Mouse (Mus musculus) embryonic stem cell, embryonic (primary cell): ENCODE data around the gene Spaca9.

Source experiments
- CTCF ChIA-PET, 4 experiments: fragments of 300-600 bp in 2 of 4; fragments of 350-600 bp in 2 of 4; sonication (Branson Sonifier 250); formaldehyde crosslinking; loops; one replicate each; lab custom pipeline; 2022; ENCODE audit warnings: inconsistent platforms in 2 of 4; lab: Charles Lee
- POLR2A ChIA-PET, 4 experiments: fragments of 300-600 bp in 2 of 4; fragments of 350-600 bp in 2 of 4; sonication (Branson Sonifier 250); formaldehyde crosslinking; loops; one replicate each; lab custom pipeline; 2022; ENCODE audit warnings: antibody characterized with exemption in 4 of 4, inconsistent platforms in 1 of 4; lab: Charles Lee

Spaca9 gene

DNA sequence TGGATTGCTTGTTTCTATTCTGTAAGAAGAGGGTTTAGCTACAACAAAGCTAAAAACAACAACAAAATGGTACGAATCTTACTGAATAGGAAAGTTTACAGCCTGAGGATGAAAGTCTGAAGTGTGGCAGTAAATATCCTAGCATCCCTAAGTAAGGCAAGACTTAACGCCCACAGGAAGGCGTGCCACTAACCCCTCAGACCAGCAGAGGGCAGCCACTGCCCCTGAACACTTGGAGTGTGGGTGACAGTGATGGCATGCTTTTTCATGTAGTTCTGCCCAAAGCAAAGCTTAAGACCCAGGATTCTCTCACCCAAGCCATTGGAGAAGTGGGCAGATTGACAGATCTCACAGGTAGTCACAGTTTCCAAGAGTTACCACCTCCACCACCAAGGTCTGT, 11.1 kb downstream of the Spaca9 start:
- CTCF ChIA-PET = interaction anchor here (0.6 to 1.9 kb wide), 12 partner anchors 10 to 371 kb away, joined by 3 to 11 read pairs (median 4); partner anchors contain the start of genes Ak8 (in 1 of the 4) and Spaca9 (in 1 of the 4)
- POLR2A ChIA-PET = interaction anchor here in 2 of 4 experiments (0.7 to 2.4 kb wide), 8 partner anchors 8 to 1233 kb away, joined by 3 to 7 read pairs (median 4); partner anchors contain the start of genes Ak8 (in 2 of the 2), Spaca9 (in 2 of the 2) and Tsc1 (in 1 of the 2)

DNA sequence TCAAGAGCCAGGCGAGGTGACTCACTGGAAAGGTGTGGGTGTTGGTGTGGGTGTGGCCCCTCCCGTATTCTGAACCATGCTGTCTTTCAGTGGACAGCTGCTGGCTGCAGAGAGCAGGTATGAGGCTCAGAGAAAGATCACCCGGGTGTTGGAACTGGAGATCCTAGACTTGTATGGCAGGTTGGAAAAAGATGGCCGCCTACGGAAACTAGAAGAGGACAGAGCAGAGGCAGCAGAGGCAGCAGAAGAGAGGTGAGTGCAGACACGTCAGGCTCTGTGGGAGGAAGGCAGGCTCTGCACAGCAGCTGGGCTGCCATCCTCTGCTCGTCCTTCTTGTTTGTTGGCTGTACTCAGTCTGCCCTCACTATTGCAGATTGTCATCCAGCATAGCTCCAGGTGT, 13.6 kb downstream of the Spaca9 start:
- CTCF ChIA-PET = no interaction called here

DNA sequence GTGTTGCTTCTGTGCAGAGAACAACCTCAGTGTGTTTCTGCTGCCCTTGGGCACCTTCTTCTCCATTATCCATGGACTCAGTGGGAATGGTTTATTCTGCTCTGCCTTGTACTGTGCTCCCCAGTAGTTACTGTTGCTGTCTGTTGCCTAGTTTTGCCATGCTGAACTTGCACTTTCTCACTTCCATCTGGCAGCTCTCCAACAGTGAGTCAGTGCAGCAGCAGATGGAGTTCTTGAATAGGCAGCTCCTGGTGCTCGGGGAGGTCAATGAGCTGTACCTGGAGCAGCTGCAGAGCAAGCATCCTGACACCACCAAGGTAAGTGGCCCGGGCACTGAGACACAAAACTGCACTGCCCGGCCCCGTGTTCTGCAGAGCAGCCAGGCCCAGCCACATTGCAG, 17.8 kb downstream of the Spaca9 start:
- POLR2A ChIA-PET = interaction anchor here in 2 of 4 experiments (0.9 to 1.8 kb wide), 3 partner anchors 15 to 42 kb away, joined by 3 to 5 read pairs (median 4); partner anchors contain the start of gene Tsc1 (in 1 of the 2)
- CTCF ChIA-PET = no interaction called here

More for the DNA sequence above, 13.6 kb downstream of the Spaca9 start:
- POLR2A ChIA-PET = interaction anchor here in 2 of 4 experiments (0.9 to 3.1 kb wide), 3 partner anchors 9 to 45 kb away, joined by 3 to 7 read pairs (median 3); partner anchors contain the start of gene Tsc1 (in 1 of the 2)

DNA sequence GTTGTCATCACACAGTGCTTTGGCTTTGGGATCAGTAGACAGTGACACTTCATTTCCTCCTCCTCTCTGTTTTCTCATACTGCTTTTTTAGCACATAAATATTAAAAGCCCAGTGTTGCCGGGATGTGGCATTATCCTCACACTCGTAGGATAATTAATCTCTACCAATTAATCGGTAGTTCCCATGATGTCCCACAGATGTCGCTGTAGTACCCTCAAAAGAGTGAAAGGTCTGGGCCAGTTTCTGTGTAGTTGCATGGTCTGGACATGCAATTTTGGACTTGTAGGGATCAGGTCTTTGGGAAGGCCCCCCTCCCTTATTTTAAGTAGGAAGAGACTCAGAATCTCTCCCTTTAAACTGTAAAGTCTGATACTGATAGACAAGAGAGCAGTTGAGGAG, 18.8 kb downstream of the Spaca9 start:
- POLR2A ChIA-PET = interaction anchor here in 1 of 4 experiments (1.5 to 1.8 kb wide), 2 partner anchors 40 to 159 kb away, joined by 3 to 5 read pairs; partner anchors contain the start of genes Ddx31, Gtf3c4 and Tsc1
- CTCF ChIA-PET = interaction anchor here in 1 of 4 experiments (1.0 kb wide), 1 partner anchor 71 kb away, joined by 3 read pairs; no protein-coding TSS in a partner anchor

DNA sequence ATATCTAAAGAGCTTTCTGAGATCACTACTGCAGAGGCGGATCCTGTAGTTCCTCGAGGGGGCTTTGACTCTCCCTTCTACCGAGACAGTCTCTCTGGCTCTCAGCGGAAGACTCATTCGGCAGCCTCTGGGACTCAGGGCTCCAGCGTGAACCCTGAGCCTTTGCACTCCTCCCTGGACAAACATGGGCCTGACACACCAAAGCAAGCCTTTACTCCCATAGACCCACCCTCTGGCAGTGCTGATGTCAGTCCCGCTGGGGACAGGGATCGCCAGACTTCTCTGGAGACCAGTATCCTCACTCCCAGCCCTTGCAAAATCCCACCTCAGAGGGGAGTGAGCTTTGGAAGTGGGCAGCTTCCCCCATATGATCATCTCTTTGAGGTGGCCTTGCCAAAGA, 23.5 kb downstream of the Spaca9 start:
- POLR2A ChIA-PET = interaction anchor here in 2 of 4 experiments (1.1 to 2.1 kb wide), 3 partner anchors 9 to 12 kb away, joined by 3 to 6 read pairs (median 3); no protein-coding TSS in a partner anchor
- CTCF ChIA-PET = interaction anchor here in 3 of 4 experiments (0.6 to 1.8 kb wide), 3 partner anchors 13 to 81 kb away, joined by 4 to 9 read pairs (median 5); no protein-coding TSS in a partner anchor

DNA sequence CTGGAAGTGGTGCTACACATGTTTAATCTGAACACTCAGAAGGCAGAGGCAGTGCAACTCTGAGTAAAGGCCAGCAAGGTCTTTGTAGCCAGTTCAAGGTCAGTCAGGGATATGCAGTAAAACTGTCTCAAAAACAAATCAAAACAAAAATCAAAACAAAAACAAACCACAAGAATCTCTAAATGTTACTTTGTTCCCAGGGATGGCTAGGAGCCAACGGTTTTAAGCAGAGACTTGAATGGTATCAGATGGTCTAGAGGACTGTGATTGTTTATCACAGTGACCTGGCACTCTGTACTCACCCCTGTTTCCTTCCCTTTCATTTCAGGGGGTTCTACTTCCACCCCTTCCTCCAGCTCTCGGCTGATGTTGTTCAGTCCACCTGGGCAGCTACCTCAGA, 28.1 kb downstream of the Spaca9 start:
- POLR2A ChIA-PET = no interaction called here

DNA sequence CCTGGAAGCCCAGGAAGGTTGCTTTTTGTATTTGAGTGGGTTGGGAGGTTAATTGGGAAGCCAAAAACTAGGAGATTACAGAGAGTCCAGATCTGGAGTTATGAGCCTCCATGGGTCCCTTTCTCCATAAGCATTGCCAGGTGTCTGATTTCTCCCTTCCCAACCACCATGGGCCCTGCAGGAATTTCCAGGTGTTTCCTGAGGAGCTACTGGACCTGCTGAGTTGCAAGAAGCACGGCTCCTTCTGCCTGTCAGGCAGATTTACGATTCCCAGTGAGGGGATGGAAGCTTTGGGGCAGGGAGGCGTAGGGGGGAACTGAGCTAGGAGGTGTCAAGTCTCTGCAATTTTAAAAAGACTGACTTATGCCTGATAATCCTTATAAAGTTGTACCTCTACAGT, 33.7 kb downstream of the Spaca9 start:
- POLR2A ChIA-PET = interaction anchor here in 2 of 4 experiments (0.8 to 3.3 kb wide), 6 partner anchors 9 to 25 kb away, joined by 4 to 16 read pairs (median 6); partner anchors contain the start of gene Tsc1 (in 2 of the 2)
- CTCF ChIA-PET = interaction anchor here in 2 of 4 experiments (0.9 to 1.4 kb wide), 3 partner anchors 13 to 73 kb away, joined by 3 to 5 read pairs (median 3); partner anchors contain the start of gene Gfi1b (in 1 of the 2)

More for the DNA sequence above, 28.1 kb downstream of the Spaca9 start:
- CTCF ChIA-PET = interaction anchor here in 1 of 4 experiments (1.1 kb wide), 1 partner anchor 56 kb away, joined by 5 read pairs; no protein-coding TSS in a partner anchor

DNA sequence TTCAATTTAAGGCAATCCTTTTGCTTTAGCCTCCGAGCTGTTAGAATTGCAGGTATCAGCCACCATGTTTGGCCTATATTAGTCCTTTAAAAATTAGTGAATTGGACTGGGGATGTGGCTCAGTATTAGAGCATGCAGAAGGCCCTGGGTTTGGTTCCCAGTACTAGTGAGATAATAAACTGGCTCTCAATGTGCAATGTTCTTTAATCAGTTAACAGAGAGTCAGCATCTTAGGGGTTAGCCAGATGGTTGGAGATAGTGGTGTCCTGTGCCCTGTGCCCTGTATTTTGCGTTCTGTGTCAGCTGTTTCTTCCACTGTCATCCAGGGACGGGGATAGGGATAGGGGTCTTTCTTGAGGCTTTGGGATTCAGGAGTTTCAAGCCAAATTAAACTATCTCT, 36.6 kb downstream of the Spaca9 start:
- POLR2A ChIA-PET = interaction anchor here in 1 of 4 experiments (0.6 to 1.4 kb wide), 2 partner anchors 11 to 21 kb away, joined by 3 read pairs; no protein-coding TSS in a partner anchor
- CTCF ChIA-PET = no interaction called here

DNA sequence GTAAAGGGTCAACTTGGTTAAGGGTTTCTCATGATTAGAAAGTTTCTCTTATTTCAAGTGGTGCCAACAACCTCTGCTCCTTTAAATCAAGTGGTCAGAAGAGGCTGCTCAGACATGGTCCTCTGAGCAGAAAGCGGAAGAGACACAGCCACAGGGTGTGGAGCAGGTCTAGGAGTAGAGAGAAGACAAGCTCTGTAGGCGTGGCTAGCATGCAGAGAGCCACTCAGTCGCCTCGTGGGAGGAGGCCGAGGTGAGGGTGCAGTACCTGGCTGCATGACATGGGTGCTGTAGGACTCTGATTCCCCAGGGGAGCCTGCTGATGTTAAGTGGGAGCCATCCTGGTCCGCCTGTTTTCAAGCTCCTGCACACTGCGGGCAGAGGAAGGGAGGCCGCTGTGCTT, 43.3 kb downstream of the Spaca9 start:
- CTCF ChIA-PET = interaction anchor here in 3 of 4 experiments (0.5 to 1.3 kb wide), 6 partner anchors 11 to 100 kb away, joined by 3 to 5 read pairs (median 3); partner anchors contain the start of gene Gfi1b (in 1 of the 3)
- POLR2A ChIA-PET = interaction anchor here (0.5 to 3.3 kb wide), 14 partner anchors 10 to 441 kb away, joined by 3 to 17 read pairs (median 4); partner anchors contain the start of gene Tsc1 (in 3 of the 4)

DNA sequence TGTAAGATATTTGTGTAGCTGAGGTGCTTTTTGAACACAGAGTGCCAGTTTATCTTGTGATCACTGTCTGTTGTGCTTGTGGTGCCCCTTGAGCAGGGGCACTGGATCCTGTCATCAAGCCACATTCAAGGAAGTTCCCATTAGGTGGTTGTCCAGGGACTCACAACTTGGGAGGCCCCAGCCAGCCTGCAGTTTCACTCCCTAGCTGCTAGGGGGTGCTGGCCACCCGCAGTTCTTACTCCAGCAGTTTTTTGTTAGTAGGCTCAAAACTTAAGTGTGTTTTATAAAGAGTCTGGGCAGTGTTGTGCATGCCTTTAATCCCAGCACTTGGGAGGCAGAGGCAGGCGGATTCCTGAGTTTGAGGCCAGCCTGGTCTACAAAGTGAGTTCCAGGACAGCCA, 45.2 kb downstream of the Spaca9 start:
- CTCF ChIA-PET = interaction anchor here (0.5 to 1.6 kb wide), 9 partner anchors 33 to 1216 kb away, joined by 3 to 14 read pairs (median 3); partner anchors contain the start of gene Gfi1b (in 1 of the 4)
- POLR2A ChIA-PET = interaction anchor here in 3 of 4 experiments (0.6 to 3.3 kb wide), 6 partner anchors 12 to 150 kb away, joined by 3 to 17 read pairs (median 4); partner anchors contain the start of genes Ak8 (in 1 of the 3) and Tsc1 (in 1 of the 3)

DNA sequence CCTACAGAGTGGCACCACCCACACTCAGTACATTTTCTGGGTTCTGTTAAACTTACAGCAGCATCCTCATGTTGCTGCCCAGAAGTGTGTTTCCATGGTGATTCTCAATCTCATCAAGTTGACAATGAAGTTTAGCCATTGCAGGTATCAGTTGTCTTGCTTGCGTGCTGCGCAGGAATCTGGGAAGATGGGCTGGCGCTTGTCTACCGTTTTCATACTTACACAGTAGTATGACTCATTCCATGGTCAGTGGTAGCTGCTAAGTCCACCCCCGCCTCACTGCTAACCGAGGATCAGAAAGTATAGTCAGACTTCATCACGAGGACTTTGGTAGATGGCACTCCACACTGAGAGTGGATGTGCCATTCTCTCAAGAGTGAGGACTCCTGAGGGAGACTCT, 46.2 kb downstream of the Spaca9 start:
- POLR2A ChIA-PET = interaction anchor here in 2 of 4 experiments (0.6 to 3.5 kb wide), 4 partner anchors 10 to 13 kb away, joined by 3 to 17 read pairs (median 10); partner anchors contain the start of gene Tsc1 (in 2 of the 2)
- CTCF ChIA-PET = no interaction called here

DNA sequence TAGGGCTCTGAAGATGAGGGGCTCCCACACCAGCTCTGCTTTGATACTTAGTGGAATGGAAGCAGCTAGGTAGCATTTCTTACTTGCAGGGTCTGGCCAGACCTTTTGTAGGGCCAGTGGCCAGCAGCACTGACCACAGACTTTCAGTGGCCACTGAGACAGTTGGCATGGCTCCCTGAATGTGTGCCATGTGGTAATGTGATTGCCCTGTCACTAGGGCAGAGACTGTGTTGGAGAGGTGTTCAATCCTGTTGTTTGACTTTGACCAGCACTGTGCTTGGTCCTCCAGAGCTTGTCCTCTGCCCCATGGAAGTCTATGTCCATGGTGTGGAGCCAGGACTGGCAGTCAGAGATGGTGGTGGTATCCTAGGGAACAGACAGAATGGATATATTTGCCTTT, 49.0 kb downstream of the Spaca9 start:
- ChIA-PET POLR2A (interaction anchor here in 2 of 4 experiments (1.2 to 3.5 kb wide), 2 partner anchors 9 to 10 kb away, joined by 8 to 12 read pairs; partner anchors contain the start of gene Tsc1 (in 2 of the 2)), CTCF (interaction anchor here in 1 of 4 experiments (1.0 kb wide), 1 partner anchor 11 kb away, joined by 3 read pairs; no protein-coding TSS in a partner anchor)

DNA sequence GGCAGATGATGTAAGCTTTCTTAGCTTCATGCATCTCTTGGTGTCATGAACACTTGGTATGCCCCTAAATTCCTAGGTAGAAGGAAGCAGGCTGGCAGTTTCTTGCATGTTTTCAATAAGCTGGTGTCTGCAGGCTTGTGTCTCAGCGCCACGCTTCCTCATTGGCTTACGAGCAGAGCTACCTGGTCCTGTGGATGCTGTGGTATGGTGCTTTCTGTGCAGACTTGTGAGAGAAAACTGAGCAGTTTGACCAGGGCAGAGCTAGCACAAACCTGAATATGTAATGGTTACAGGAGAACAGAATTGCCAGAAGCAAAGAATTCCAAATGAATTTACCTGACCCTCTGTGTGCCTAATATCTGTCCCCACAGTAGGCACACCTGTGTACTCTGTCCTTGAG, 56.4 kb downstream of the Spaca9 start:
- ChIA-PET CTCF (interaction anchor here in 1 of 4 experiments (1.0 kb wide), 1 partner anchor 51 kb away, joined by 3 read pairs; no protein-coding TSS in a partner anchor), POLR2A (interaction anchor here in 3 of 4 experiments (0.5 to 1.8 kb wide), 9 partner anchors 10 to 481 kb away, joined by 3 to 7 read pairs (median 3); partner anchors contain the start of genes Ak8 (in 1 of the 3) and Spaca9 (in 1 of the 3))
